Mouse (Mus musculus) c-Kit-positive CD71-positive TER-119-positive erythroid progenitor cells, embryonic 14.5 days (primary cell): ENCODE data around the gene Timm29.
"Not testable (repeated sequence)": the region's sequence is repeated elsewhere in the genome, so short reads cannot be mapped to it uniquely, and the experiment has no call there.

ENCODE experiments used
- DNase-seq: peaks from one replicate; pipeline ENCODE4 v3.0.0-alpha.2; 2013; ENCODE audit warnings: low spot score

Timm29 gene

GRCm38 (mm10) chr9:21578226-21578625, 14.3 kb upstream of the Timm29 start:
- DNase-seq = no peak

- DNase-seq = no peak
Measured at GRCm38 (mm10) chr9:21585401-21585800, 7.1 kb upstream of the Timm29 start.

DNA sequence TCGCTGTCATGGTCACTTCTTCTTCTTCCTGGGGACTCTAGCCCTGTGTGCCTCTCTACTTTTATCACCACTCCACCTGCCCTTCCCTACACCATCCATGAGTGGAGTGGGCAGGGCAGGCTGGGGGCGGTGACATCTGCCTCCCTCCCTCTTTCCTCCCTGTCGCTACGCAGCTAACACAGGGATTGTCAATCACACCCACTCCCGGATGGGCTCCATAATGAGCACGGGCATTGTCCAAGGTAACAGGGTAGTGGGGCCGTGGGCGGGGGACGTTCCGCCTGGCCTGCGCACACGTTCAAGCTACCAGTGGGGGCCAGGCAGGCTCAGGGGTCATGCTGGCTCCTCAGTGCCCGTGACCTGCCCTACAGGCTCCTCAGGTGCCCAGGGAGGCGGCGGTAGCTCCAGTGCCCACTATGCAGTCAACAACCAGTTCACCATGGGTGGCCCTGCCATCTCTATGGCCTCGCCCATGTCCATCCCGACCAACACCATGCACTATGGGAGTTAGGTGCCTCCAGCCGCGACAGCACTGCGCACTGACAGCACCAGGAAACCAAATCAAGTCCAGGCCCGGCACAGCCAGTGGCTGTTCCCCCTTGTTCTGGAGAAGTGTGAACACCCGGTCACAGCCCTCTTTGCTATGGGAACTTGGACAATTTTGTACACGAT, 4.7 kb upstream of the Timm29 start:
- DNase-seq = no peak

- DNase-seq = no peak
Measured at GRCm38 (mm10) chr9:21588350-21588749, 4.2 kb upstream of the Timm29 start.

GRCm38 (mm10) chr9:21589538-21589937, 3.0 kb upstream of the Timm29 start:
- no peak for DNase-seq

- DNase-seq = no peak
Measured at GRCm38 (mm10) chr9:21591127-21591830, 1.2 kb upstream of the Timm29 start.

GRCm38 (mm10) chr9:21591831-21592702, 455 bp upstream of the Timm29 start:
- DNase-seq = no peak

GRCm38 (mm10) chr9:21593122-21593721, 700 bp downstream of the Timm29 start:
- peak; percentile 39 for DNase-seq

GRCm38 (mm10) chr9:21594350-21594749, 1.8 kb downstream of the Timm29 start:
- not testable (repeated sequence) for DNase-seq

DNA sequence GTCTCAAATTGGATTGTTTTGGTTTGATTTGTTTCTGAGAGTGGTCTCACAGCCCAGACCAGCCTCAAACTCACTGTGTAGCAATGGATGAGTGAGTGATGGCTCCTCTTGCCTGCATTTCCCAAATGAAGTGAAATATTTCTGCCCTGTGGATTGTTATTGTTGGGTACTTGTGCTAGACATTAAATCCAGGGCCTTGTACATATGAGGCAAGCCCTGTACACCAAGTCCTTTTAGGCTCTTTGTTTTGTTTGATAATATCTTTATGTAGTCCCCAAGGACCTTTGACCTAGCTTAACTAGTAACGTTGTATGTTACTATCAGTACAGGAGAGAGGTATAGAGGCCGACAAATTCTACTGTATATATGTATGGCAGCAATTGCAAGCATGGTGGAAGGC, 2.3 kb downstream of the Timm29 start:
- DNase-seq = no peak

- DNase-seq = peak; percentile 29
Measured at GRCm38 (mm10) chr9:21598198-21598597, 5.7 kb downstream of the Timm29 start.

- DNase-seq = no peak
Measured at GRCm38 (mm10) chr9:21600186-21600585, 7.7 kb downstream of the Timm29 start.

GRCm38 (mm10) chr9:21601073-21601472, 8.6 kb downstream of the Timm29 start:
- DNase-seq = no peak

- peak; percentile 82 for DNase-seq
Measured at GRCm38 (mm10) chr9:21601722-21602399, 9.3 kb downstream of the Timm29 start.

- DNase-seq = no peak
Measured at GRCm38 (mm10) chr9:21604119-21604518, 11.6 kb downstream of the Timm29 start.

GRCm38 (mm10) chr9:21605865-21606264, 13.3 kb downstream of the Timm29 start:
- DNase-seq = no peak

- DNase-seq = no peak
Measured at GRCm38 (mm10) chr9:21606648-21607047, 14.1 kb downstream of the Timm29 start.

- DNase-seq = no peak
Measured at GRCm38 (mm10) chr9:21609861-21610260, 17.3 kb downstream of the Timm29 start.

- no peak for DNase-seq
Measured at GRCm38 (mm10) chr9:21614864-21615616, 22.5 kb downstream of the Timm29 start.

DNA sequence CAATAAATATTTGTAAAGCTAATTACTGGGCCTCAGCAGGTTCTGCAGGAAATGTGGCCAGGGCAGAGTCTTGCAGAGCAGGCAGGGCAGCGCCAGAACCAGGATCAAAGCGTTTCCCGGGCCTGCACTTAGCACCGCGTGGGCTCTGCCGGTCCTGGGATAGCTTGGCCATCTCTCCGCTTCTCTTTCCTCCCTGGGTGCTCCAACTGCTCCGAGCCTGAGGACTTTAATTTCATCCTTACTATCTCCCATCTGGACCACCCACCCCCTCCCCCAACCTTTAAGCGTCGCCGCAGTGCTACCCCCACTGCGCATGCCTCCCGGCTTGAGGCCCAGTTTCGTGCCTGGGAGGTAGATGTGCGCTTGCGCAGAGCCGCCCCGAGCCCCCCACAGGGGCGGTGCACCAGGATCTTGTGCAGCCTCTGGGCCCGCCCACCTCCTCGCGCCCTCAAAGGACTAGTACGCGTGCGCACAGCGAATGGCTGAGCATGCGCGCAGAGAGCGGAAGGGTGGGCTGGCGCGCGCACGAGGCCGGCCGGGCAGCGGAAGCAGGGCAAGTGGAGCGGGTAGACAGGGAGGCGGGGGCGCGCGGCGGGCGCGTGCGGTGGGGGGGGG, 23.2 kb downstream of the Timm29 start, which contains the start of gene Smarca4:
Gene Smarca4 (plus strand): TSS at position 553 of the 615 bp plus-strand sequence.
- DNase-seq = peak; percentile 98
